In the genomic region with DNA sequence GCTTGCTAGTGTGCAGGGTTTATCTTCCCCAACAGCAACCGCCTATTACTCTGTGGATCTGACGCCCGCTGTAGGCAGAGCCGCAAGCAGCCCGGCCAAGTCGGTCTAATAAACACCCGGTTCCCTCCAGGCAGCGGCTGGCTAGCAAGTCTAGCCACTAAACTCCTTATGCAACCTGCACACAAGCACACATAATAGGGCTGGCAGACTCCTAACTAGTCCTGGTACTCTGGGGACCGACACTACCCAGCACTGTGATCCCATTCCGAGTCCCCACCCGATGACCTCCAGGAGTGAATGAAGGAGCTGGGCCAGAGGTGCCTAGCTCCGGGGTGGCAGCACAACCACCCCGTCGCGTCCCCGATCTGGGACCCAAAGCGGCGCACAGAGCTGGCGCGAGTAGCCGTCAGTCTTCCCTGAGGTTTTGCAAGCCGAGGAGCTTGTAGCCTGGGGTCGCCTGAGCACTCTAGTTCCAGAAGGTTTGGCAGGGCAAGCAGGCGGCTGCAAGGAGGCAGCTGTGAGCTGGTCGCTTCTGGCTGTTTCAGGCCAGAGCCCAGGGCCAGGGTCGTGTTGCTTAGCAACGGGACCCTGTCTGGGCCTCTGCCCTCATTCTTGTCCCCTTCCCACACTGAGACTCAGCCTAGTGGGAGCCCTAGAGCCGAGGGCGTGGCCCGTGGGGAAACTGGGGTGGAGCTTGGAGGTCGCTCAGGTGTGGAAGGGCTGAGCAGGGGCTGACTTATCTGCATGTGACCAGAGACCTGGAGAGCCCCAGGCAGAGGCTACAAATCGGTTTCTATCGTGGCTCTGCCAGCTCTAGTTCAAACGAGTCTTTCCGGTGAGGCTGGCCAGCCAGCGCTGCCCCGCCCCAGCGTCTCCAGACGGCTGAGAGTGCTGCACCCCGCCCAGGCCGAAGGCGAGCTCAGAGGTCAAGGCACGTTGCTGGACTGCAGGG, we compare ENCODE assay signal across 8 mouse cellular contexts.
DNase-seq lines count a peak whose midpoint lies in the region; ATAC-seq lines count a peak whose summit lies in the region.

No protein-coding gene starts in this region.

- H3K4me1 ChIP-seq in embryonic facial prominence, embryonic 15.5 days, result peaks cover 18% of the 10 kb centered on the region
- H3K4me1 ChIP-seq in heart, embryonic 11.5 days (ENCODE audit: control insufficient read depth, insufficient read depth, low read length), result peaks cover 14% of the 10 kb centered on the region

- peak overlapping the region; percentile 35 for H3K4me3 ChIP-seq in embryonic facial prominence, embryonic 15.5 days (replicated peaks)
- H3K4me3 ChIP-seq in heart, embryonic 11.5 days (ENCODE audit: low read depth, low read length), result peak overlapping the region; percentile 39

- no peaks in the 10 kb centered on the region for H3K9me3 ChIP-seq in embryonic facial prominence, embryonic 15.5 days (replicated peaks)
- no peaks in the 10 kb centered on the region for H3K9me3 ChIP-seq in heart, embryonic 11.5 days (replicated peaks; ENCODE audit: control insufficient read depth, low read length)

- ATAC-seq in embryonic facial prominence, embryonic 15.5 days (ENCODE audit: insufficient number of reproducible peaks, low FRiP score, low TSS enrichment, low read depth), result peak; percentile 66
- peak; percentile 76 for ATAC-seq in heart, embryonic 11.5 days (replicated peaks; ENCODE audit: insufficient number of reproducible peaks, low FRiP score, low TSS enrichment)

- H3K4me2 ChIP-seq in embryonic facial prominence, embryonic 15.5 days (replicated peaks), result peak overlapping the region; percentile 65
- H3K4me2 ChIP-seq in heart, embryonic 11.5 days, result peak overlapping the region; percentile 82

- 2% methylated on average over 43 of the region's 43 CpGs for WGBS in embryonic facial prominence, embryonic 15.5 days
- 3% methylated on average over 43 of the region's 43 CpGs for WGBS in heart, embryonic 11.5 days (ENCODE audit: insufficient replicate concordance)

- peak overlapping the region; percentile 22; the same call in 1 of the 2 replicates for H3K9ac ChIP-seq in embryonic facial prominence, embryonic 15.5 days
- H3K9ac ChIP-seq in heart, embryonic 11.5 days (ENCODE audit: low read depth, low read length), result peak overlapping the region; percentile 66

- peak; percentile 26 for DNase-seq in adrenal gland, adult 8-10 months
- peak; percentile 87 for DNase-seq in kidney, adult 9 months
- DNase-seq in liver, result peak; percentile 14
- peak; percentile 82 for DNase-seq in neural tube, embryonic 10.5 days (ENCODE audit: extremely low spot score, low spot score)
- DNase-seq in urinary bladder, adult 18-20 months (ENCODE audit: low spot score in 2 of 2), result peak; percentile 66 to 86
- DNase-seq in spleen, adult 18-20 months, result no peak

- no peaks in the 10 kb centered on the region for H3K36me3 ChIP-seq in embryonic facial prominence, embryonic 15.5 days
- H3K36me3 ChIP-seq in heart, embryonic 11.5 days (ENCODE audit: control insufficient read depth, insufficient read depth, low read length), result no peaks in the 10 kb centered on the region

- no peaks in the 10 kb centered on the region for H3K27me3 ChIP-seq in embryonic facial prominence, embryonic 15.5 days
- H3K27me3 ChIP-seq in heart, embryonic 11.5 days (ENCODE audit: control insufficient read depth, insufficient read depth, low read length), result no peaks in the 10 kb centered on the region

- H3K27ac ChIP-seq in embryonic facial prominence, embryonic 15.5 days (replicated peaks), result peak overlapping the region; percentile 78
- H3K27ac ChIP-seq in heart, embryonic 11.5 days (ENCODE audit: low read depth, low read length), result peak overlapping the region; percentile 66

Comparison
In these comparisons a context has a peak if more than half of its experiments do, and no peak if none do; other contexts are left out.
1. DNase-seq: peak in adrenal gland, adult 8-10 months (single experiment), kidney, adult 9 months (single experiment), liver (single experiment), neural tube, embryonic 10.5 days (single experiment) and urinary bladder, adult 18-20 months (2 of 2); none in spleen, adult 18-20 months (0 of 2).